Mouse (Mus musculus): ENCODE results near the gene Rabgef1. TPM values are rescaled to one million over a fixed set of nuclear protein-coding genes. Genes with fewer than 3 reads are reported as not detected.

Rabgef1 gene
- total and polyA plus RNA-seq, 3 experiments: 25.8 to 35.1 TPM; not detected in 1

GRCm38 (mm10) chr5:130139393-130139792 lies 32.2 kb upstream of the Rabgef1 start:
- no peak for TF ChIP-seq HCFC1 (IDR thresholded peaks at IDR 0.05; ENCODE audit: low read depth, low read length)
- no peak for TF ChIP-seq MAFK (IDR thresholded peaks at IDR 0.05; ENCODE audit: borderline replicate concordance, low read depth, low read length)
- no peak for TF ChIP-seq NELFE (IDR thresholded peaks at IDR 0.05; ENCODE audit: low read depth, low read length)
- 0 out of 2 replicates have a peak, but pooled peaks have one; percentile 41 for TF ChIP-seq SIN3A (IDR thresholded peaks at IDR 0.05; ENCODE audit: low read length)
- TF ChIP-seq ZC3H11A (IDR thresholded peaks at IDR 0.05; ENCODE audit: low read depth, low read length): peak; percentile 86
- TF ChIP-seq TAL1 (IDR thresholded peaks at IDR 0.05; ENCODE audit: low read length): no peak
- TF ChIP-seq CHD1 (IDR thresholded peaks at IDR 0.05; ENCODE audit: low read depth, low read length): no peak
- no peak for TF ChIP-seq NRF1 (IDR thresholded peaks at IDR 0.05; ENCODE audit: insufficient read depth, low read depth, low read length, poor library complexity, severe bottlenecking)
- TF ChIP-seq USF1 (IDR thresholded peaks at IDR 0.05; ENCODE audit: low read depth, low read length): no peak
- TF ChIP-seq POLR2AphosphoS2 (IDR thresholded peaks at IDR 0.05; ENCODE audit: low read length): no peak
- no peak for TF ChIP-seq KAT2A (conservative IDR thresholded peaks at IDR 0.05; ENCODE audit: low read depth, low read length)
- no peak for TF ChIP-seq BHLHE40 (IDR thresholded peaks at IDR 0.05; ENCODE audit: borderline replicate concordance, low read depth, low read length)
- no peak for TF ChIP-seq TBP (IDR thresholded peaks at IDR 0.05; ENCODE audit: low read depth, low read length)
- TF ChIP-seq POLR2AphosphoS5 (IDR thresholded peaks at IDR 0.05; ENCODE audit: borderline replicate concordance, low read depth, low read length): no peak
- peak; percentile 80 to 97 (median 96) for TF ChIP-seq CTCF (IDR thresholded peaks at IDR 0.05 in 2 of 3, conservative IDR thresholded peaks at IDR 0.05 in 1 of 3; ENCODE audit: control insufficient read depth in 1 of 3, insufficient read depth in 1 of 3, low read depth in 2 of 3, low read length in 3 of 3, poor library complexity in 1 of 3, severe bottlenecking in 1 of 3)
- peak; percentile 97 for TF ChIP-seq SMC3 (IDR thresholded peaks at IDR 0.05; ENCODE audit: low read depth, low read length)
- peak; percentile 94 for TF ChIP-seq RAD21 (IDR thresholded peaks at IDR 0.05; ENCODE audit: low read depth, low read length)
- TF ChIP-seq ZNF384 (IDR thresholded peaks at IDR 0.05; ENCODE audit: low read depth, low read length): 0 out of 2 replicates have a peak, but pooled peaks have one; percentile 29
- TF ChIP-seq MYC (IDR thresholded peaks at IDR 0.05; ENCODE audit: low read depth, low read length): 0 out of 2 replicates have a peak, but pooled peaks have one; percentile 28
- TF ChIP-seq TCF12 (IDR thresholded peaks at IDR 0.05; ENCODE audit: low read depth, low read length): no peak
- no peak for TF ChIP-seq RCOR1 (IDR thresholded peaks at IDR 0.05; ENCODE audit: low read depth, low read length)
- Histone ChIP-seq H3K79me2 (ENCODE audit: control insufficient read depth, insufficient read depth, low read length, poor library complexity) (no peaks in the 10 kb centered on the region), H3K27me3 (ENCODE audit: control insufficient read depth in 1 of 2, insufficient read depth in 2 of 2, low read length in 2 of 2) (no peaks in the 10 kb centered on the region), H3K36me3 (ENCODE audit: control insufficient read depth in 1 of 2, insufficient read depth in 2 of 2, low read length in 2 of 2) (peaks cover 0 to 6% of the 10 kb centered on the region in 2 experiments; a peak in 2 of 4 replicates), H3K9ac (ENCODE audit: control insufficient read depth, low read depth, low read length, poor library complexity, severe bottlenecking) (peak overlapping the region; percentile 55), H3K27ac (ENCODE audit: control insufficient read depth, low read depth, low read length) (no peak overlapping the region), H3K9me3 (replicated peaks; ENCODE audit: insufficient read depth, low read length) (no peaks in the 10 kb centered on the region), H3K4me3 (ENCODE audit: control insufficient read depth in 1 of 2, insufficient read depth in 1 of 2, low read depth in 2 of 2, low read length in 2 of 2) (peak overlapping the region; percentile 14 to 36; a peak in 2 of 4 replicates), H3K4me1 (ENCODE audit: control insufficient read depth in 1 of 2, insufficient read depth in 2 of 2, low read length in 2 of 2) (peaks cover 0 to 2% of the 10 kb centered on the region in 2 experiments; a peak in 1 of 4 replicates)
- peak; percentile 82 for DNase-seq (ENCODE audit: low read depth, low spot score)

GRCm38 (mm10) chr5:130141138-130141537 lies 30.5 kb upstream of the Rabgef1 start:
- Histone ChIP-seq H3K9ac (ENCODE audit: control insufficient read depth, low read depth, low read length, poor library complexity, severe bottlenecking) (no peak overlapping the region), H3K27ac (ENCODE audit: control insufficient read depth, low read depth, low read length) (no peak overlapping the region), H3K79me2 (ENCODE audit: control insufficient read depth, insufficient read depth, low read length, poor library complexity) (peaks cover 1% of the 10 kb centered on the region; the same call in 1 of the 2 replicates), H3K9me3 (replicated peaks; ENCODE audit: insufficient read depth, low read length) (no peaks in the 10 kb centered on the region), H3K27me3 (ENCODE audit: control insufficient read depth in 1 of 2, insufficient read depth in 2 of 2, low read length in 2 of 2) (no peaks in the 10 kb centered on the region), H3K36me3 (ENCODE audit: control insufficient read depth in 1 of 2, insufficient read depth in 2 of 2, low read length in 2 of 2) (peaks cover 0 to 11% of the 10 kb centered on the region in 2 experiments; a peak in 2 of 4 replicates), H3K4me3 (ENCODE audit: control insufficient read depth in 1 of 2, insufficient read depth in 1 of 2, low read depth in 2 of 2, low read length in 2 of 2) (no peak overlapping the region), H3K4me1 (ENCODE audit: control insufficient read depth in 1 of 2, insufficient read depth in 2 of 2, low read length in 2 of 2) (peaks cover 0 to 12% of the 10 kb centered on the region in 2 experiments)
- DNase-seq (ENCODE audit: low read depth, low spot score): no peak
- TF ChIP-seq UBTF (IDR thresholded peaks at IDR 0.05; ENCODE audit: borderline replicate concordance, insufficient read depth, low read depth, low read length): no peak
- no peak for TF ChIP-seq MAFK (IDR thresholded peaks at IDR 0.05; ENCODE audit: borderline replicate concordance, low read depth, low read length)
- TF ChIP-seq ZC3H11A (IDR thresholded peaks at IDR 0.05; ENCODE audit: low read depth, low read length): no peak
- TF ChIP-seq NELFE (IDR thresholded peaks at IDR 0.05; ENCODE audit: low read depth, low read length): no peak

All from MEL (cell line).